Mouse (Mus musculus) C2C12 (cell line): ENCODE measurements around the gene Rfpl4b.

Source experiments
- CTCF ChIP-seq: IDR thresholded peaks from one replicate; pipeline ENCODE4 v1.5.1; 2011; ENCODE audit not compliant: control insufficient read depth, insufficient read depth, insufficient read length
- MAX ChIP-seq: IDR thresholded peaks from one replicate; pipeline ENCODE4 v1.6.1; 2011; ENCODE audit warnings: mild to moderate bottlenecking, control low read depth
- MYOD1 ChIP-seq: IDR thresholded peaks from one replicate; pipeline ENCODE4 v1.6.1; 2011; ENCODE audit warnings: low read depth; ENCODE audit not compliant: control insufficient read depth, insufficient read length
- MYOG ChIP-seq: IDR thresholded peaks from one replicate; pipeline ENCODE4 v1.6.1; 2011; ENCODE audit not compliant: control insufficient read depth, insufficient read length; ENCODE audit errors: extremely low read depth
- USF1 ChIP-seq: IDR thresholded peaks from one replicate; pipeline ENCODE4 v1.6.1; 2011; ENCODE audit warnings: low read depth, mild to moderate bottlenecking, control low read depth, moderate library complexity

- TF ChIP-seq CTCF (no peak), USF1 (no peak), MAX (no peak), MYOG (no peak), MYOD1 (no peak)
These were observed 33.0 kb downstream of the Rfpl4b start for GRCm38 (mm10) chr10:38788612-38789011.
